Mouse (Mus musculus) c-Kit-negative CD71-positive TER-119-positive erythroid progenitor cells, embryonic 14.5 days (primary cell): Measurements from ENCODE around the gene Ceacam15.
"Not testable (repeated sequence)": the region's sequence is repeated elsewhere in the genome, so short reads cannot be mapped to it uniquely, and the experiment has no call there.

Experiments used
- DNase-seq: peaks from one replicate; pipeline ENCODE4 v3.0.0-alpha.2; 2013; ENCODE audit warnings: low read depth, low spot score

The Ceacam15 gene

GRCm38 (mm10) chr7:16675605-16676004 lies at the start of gene Ceacam15:
Ceacam15 (minus strand) TSS chr7:16675705.
- no peak for DNase-seq

- DNase-seq = not testable (repeated sequence)
These were observed 47.0 kb upstream of the Ceacam15 start for GRCm38 (mm10) chr7:16722490-16722889.

GRCm38 (mm10) chr7:16721629-16722028 lies 46.1 kb upstream of the Ceacam15 start, which contains the start of gene Ceacam9:
Ceacam9 (plus strand) TSS chr7:16721929.
- no peak for DNase-seq

- not testable (repeated sequence) for DNase-seq
These were observed 41.1 kb upstream of the Ceacam15 start for GRCm38 (mm10) chr7:16716456-16717152.

- no peak for DNase-seq
These were observed 37.3 kb upstream of the Ceacam15 start for GRCm38 (mm10) chr7:16712633-16713415.

- no peak for DNase-seq
These were observed 35.1 kb upstream of the Ceacam15 start for GRCm38 (mm10) chr7:16710604-16711003.

- no peak for DNase-seq
These were observed 32.7 kb upstream of the Ceacam15 start for GRCm38 (mm10) chr7:16708244-16708643.

GRCm38 (mm10) chr7:16706385-16706784 lies 30.9 kb upstream of the Ceacam15 start:
- no peak for DNase-seq

GRCm38 (mm10) chr7:16700583-16700982 lies 25.1 kb upstream of the Ceacam15 start:
- no peak for DNase-seq

GRCm38 (mm10) chr7:16699042-16699441 lies 23.5 kb upstream of the Ceacam15 start:
- DNase-seq = no peak

- no peak for DNase-seq
These were observed 19.5 kb upstream of the Ceacam15 start for GRCm38 (mm10) chr7:16695025-16695424.

- DNase-seq = no peak
These were observed 13.7 kb upstream of the Ceacam15 start for GRCm38 (mm10) chr7:16689196-16689595.

GRCm38 (mm10) chr7:16680194-16680593 lies 4.7 kb upstream of the Ceacam15 start:
- DNase-seq = not testable (repeated sequence)

GRCm38 (mm10) chr7:16674699-16675098 lies 806 bp downstream of the Ceacam15 start:
- DNase-seq = not testable (repeated sequence)

- no peak for DNase-seq
These were observed 1.7 kb downstream of the Ceacam15 start for GRCm38 (mm10) chr7:16673823-16674222.

- DNase-seq = not testable (repeated sequence)
These were observed 7.1 kb downstream of the Ceacam15 start for GRCm38 (mm10) chr7:16668331-16668930.

- DNase-seq = no peak
These were observed 31.2 kb downstream of the Ceacam15 start for GRCm38 (mm10) chr7:16644260-16644659.

- DNase-seq = not testable (repeated sequence)
These were observed 32.4 kb downstream of the Ceacam15 start for GRCm38 (mm10) chr7:16643106-16643505.

GRCm38 (mm10) chr7:16639028-16639427 lies 36.5 kb downstream of the Ceacam15 start:
- no peak for DNase-seq

- no peak for DNase-seq
These were observed 40.4 kb downstream of the Ceacam15 start for GRCm38 (mm10) chr7:16635116-16635515.

GRCm38 (mm10) chr7:16633913-16634312 lies 41.6 kb downstream of the Ceacam15 start:
- DNase-seq = not testable (repeated sequence)

GRCm38 (mm10) chr7:16631932-16632331 lies 43.6 kb downstream of the Ceacam15 start:
- DNase-seq = no peak
